Mouse (Mus musculus) small intestine, adult 2 months (tissue): ENCODE results near the gene Olfr223.

Experiments
- CTCF ChIP-seq: fragments of 200-500 bp; IDR thresholded peaks from 2 replicates; pipeline ENCODE4 v1.5.1; 2012; ENCODE audit warnings: low read depth, mild to moderate bottlenecking, control low read depth, inconsistent platforms, low read length, moderate library complexity, mixed read lengths; ENCODE audit not compliant: insufficient replicate concordance, insufficient read length; ENCODE audit errors: extremely low read depth
- POLR2A ChIP-seq: fragments of 200-500 bp; IDR thresholded peaks from 2 replicates; pipeline ENCODE4 v1.6.1; 2012; ENCODE audit warnings: low read depth, mild to moderate bottlenecking, control low read depth, inconsistent platforms, low read length, moderate library complexity

DNA sequence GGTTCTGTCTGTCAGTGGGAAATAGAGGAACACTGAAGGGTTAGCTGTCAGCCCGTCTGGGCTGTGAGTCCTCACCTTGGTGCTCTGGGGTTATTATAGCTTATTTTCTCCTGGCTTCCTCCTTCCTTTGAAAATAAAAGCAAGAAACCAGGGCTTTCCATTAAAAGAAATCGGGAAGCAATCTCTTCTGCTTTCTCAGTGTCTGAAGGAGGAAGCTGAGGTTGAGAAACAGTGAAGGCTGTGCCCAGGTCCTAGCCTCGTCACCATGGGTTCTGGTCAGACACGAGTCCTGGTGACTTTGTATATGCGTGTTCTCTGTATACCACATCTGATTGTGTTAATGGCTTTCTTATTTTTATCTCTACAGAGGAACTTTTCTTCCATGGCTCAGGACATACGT lies 50.6 kb downstream of the Olfr223 start:
- TF ChIP-seq CTCF (no peak), POLR2A (no peak)
